Mouse (Mus musculus): ENCODE results near the gene Timd2. TPM values are rescaled to one million over a fixed set of nuclear protein-coding genes. Genes with fewer than 3 reads are reported as not detected.
"Not testable (repeated sequence)": the region's sequence is repeated elsewhere in the genome, so short reads cannot be mapped to it uniquely, and the experiment has no call there.

Timd2 gene
- polyA plus RNA-seq, 1 experiment from 2014 or later: not detected

GRCm38 (mm10) chr11:46652476-46652875 is 54.4 kb downstream of the Timd2 start:
- Histone ChIP-seq H3K9ac (replicated peaks) (no peak overlapping the region), H3K4me3 (replicated peaks) (no peak overlapping the region), H3K4me1 (no peaks in the 10 kb centered on the region), H3K4me2 (no peak overlapping the region), H3K9me3 (replicated peaks) (no peaks in the 10 kb centered on the region), H3K27me3 (replicated peaks) (no peaks in the 10 kb centered on the region), H3K36me3 (no peaks in the 10 kb centered on the region), H3K27ac (replicated peaks) (no peak overlapping the region)
- 94% methylated on average over 3 of the region's 3 CpGs for WGBS
- no peak for ATAC-seq (ENCODE audit: low FRiP score)

- H3K4me2 ChIP-seq; H3K27me3 ChIP-seq (replicated peaks); H3K9ac ChIP-seq (replicated peaks); ATAC-seq (ENCODE audit: low FRiP score); H3K4me3 ChIP-seq (replicated peaks); H3K27ac ChIP-seq (replicated peaks); H3K36me3 ChIP-seq; H3K4me1 ChIP-seq; H3K9me3 ChIP-seq (replicated peaks): not testable (repeated sequence)
- 76% methylated on average over 3 of the region's 3 CpGs for WGBS
These were observed 57.2 kb downstream of the Timd2 start for GRCm38 (mm10) chr11:46649655-46650054.

- Histone ChIP-seq H3K27ac (replicated peaks) (no peak overlapping the region), H3K27me3 (replicated peaks) (no peaks in the 10 kb centered on the region), H3K4me2 (no peak overlapping the region), H3K36me3 (no peaks in the 10 kb centered on the region), H3K4me1 (no peaks in the 10 kb centered on the region), H3K9me3 (replicated peaks) (no peaks in the 10 kb centered on the region), H3K9ac (replicated peaks) (no peak overlapping the region), H3K4me3 (replicated peaks) (no peak overlapping the region)
- ATAC-seq (ENCODE audit: low FRiP score): no peak
- WGBS: 91% methylated on average over 1 of the region's 1 CpGs
These were observed 62.0 kb downstream of the Timd2 start for GRCm38 (mm10) chr11:46644824-46645223.

- no peak overlapping the region for H3K4me3 ChIP-seq (replicated peaks)
- no peaks in the 10 kb centered on the region for H3K27me3 ChIP-seq (replicated peaks)
- H3K4me2 ChIP-seq: no peak overlapping the region
- H3K9ac ChIP-seq (replicated peaks): no peak overlapping the region
- no peak for ATAC-seq (ENCODE audit: low FRiP score)
- H3K36me3 ChIP-seq: no peaks in the 10 kb centered on the region
- no peak overlapping the region for H3K27ac ChIP-seq (replicated peaks)
- no peaks in the 10 kb centered on the region for H3K9me3 ChIP-seq (replicated peaks)
- no peaks in the 10 kb centered on the region for H3K4me1 ChIP-seq
- 87% methylated on average over 3 of the region's 3 CpGs for WGBS
These were observed 70.3 kb downstream of the Timd2 start for GRCm38 (mm10) chr11:46636568-46636967.

GRCm38 (mm10) chr11:46635516-46635915 is 71.3 kb downstream of the Timd2 start:
- H3K9ac ChIP-seq (replicated peaks); H3K4me3 ChIP-seq (replicated peaks); H3K9me3 ChIP-seq (replicated peaks); H3K4me1 ChIP-seq; ATAC-seq (ENCODE audit: low FRiP score); H3K4me2 ChIP-seq; H3K27ac ChIP-seq (replicated peaks); H3K27me3 ChIP-seq (replicated peaks); H3K36me3 ChIP-seq: not testable (repeated sequence)
- 84% methylated on average over 4 of the region's 4 CpGs for WGBS

GRCm38 (mm10) chr11:46631635-46632034 is 75.2 kb downstream of the Timd2 start:
- Histone ChIP-seq H3K4me1 (no peaks in the 10 kb centered on the region), H3K27me3 (replicated peaks) (no peaks in the 10 kb centered on the region), H3K27ac (replicated peaks) (no peak overlapping the region), H3K9me3 (replicated peaks) (no peaks in the 10 kb centered on the region), H3K36me3 (no peaks in the 10 kb centered on the region), H3K4me3 (replicated peaks) (no peak overlapping the region), H3K4me2 (no peak overlapping the region; the same call in 1 of the 2 replicates), H3K9ac (replicated peaks) (no peak overlapping the region)
- 0 out of 2 replicates have a peak, but pooled peaks have one; percentile 45 for ATAC-seq (ENCODE audit: low FRiP score)
- WGBS: 28% methylated on average over 3 of the region's 3 CpGs

DNA sequence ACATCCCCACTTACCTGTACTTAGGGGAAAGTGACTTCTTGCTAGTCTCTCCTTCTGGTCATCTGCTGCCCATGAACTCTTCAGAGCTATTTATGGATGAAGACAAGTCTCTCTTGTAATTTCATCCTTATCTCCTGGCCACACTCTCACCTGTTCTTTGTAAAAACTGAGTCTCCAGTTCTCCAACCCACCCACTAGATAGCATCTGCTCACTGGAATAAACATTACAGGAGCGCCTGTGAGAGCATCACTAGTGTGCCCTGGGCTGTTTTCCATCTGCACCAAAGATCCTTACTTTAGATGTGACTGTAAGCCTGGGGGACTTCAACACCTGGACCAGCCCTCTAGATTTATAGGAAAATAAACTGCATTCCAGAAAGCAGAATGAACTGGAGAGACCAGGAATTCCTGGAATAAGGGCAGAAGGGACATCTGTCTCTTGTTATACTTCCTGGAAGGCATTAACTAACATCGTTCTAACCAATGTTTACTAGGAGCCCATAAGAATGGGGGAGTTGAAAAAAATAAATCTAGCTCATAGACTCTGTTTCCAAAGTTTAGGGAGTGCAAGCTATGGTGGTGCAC is 77.6 kb downstream of the Timd2 start, which contains the start of gene Dppa1:
Gene Dppa1, minus strand, starts transcription at position 51 of the 585 bp plus-strand sequence.
- Histone ChIP-seq H3K9me3 (replicated peaks) (no peaks in the 10 kb centered on the region), H3K4me3 (replicated peaks) (no peak within 1 kb of the TSS), H3K4me1 (no peaks in the 10 kb centered on the region), H3K27ac (replicated peaks) (no peak within 1 kb of the TSS), H3K4me2 (no peak within 1 kb of the TSS), H3K36me3 (no peaks in the 10 kb centered on the region), H3K27me3 (replicated peaks) (no peaks in the 10 kb centered on the region), H3K9ac (replicated peaks) (no peak within 1 kb of the TSS)
- WGBS: 82% methylated on average over 2 of the region's 2 CpGs
- ATAC-seq (ENCODE audit: low FRiP score): no peak

GRCm38 (mm10) chr11:46620414-46621168 is 86.3 kb downstream of the Timd2 start:
- Histone ChIP-seq H3K4me1 (no peaks in the 10 kb centered on the region), H3K27ac (replicated peaks) (no peak overlapping the region), H3K27me3 (replicated peaks) (no peaks in the 10 kb centered on the region), H3K4me2 (no peak overlapping the region), H3K9ac (replicated peaks) (no peak overlapping the region), H3K4me3 (replicated peaks) (no peak overlapping the region), H3K36me3 (no peaks in the 10 kb centered on the region), H3K9me3 (replicated peaks) (no peaks in the 10 kb centered on the region)
- ATAC-seq (ENCODE audit: low FRiP score): no peak
- WGBS: 72% methylated on average over 7 of the region's 7 CpGs

DNA sequence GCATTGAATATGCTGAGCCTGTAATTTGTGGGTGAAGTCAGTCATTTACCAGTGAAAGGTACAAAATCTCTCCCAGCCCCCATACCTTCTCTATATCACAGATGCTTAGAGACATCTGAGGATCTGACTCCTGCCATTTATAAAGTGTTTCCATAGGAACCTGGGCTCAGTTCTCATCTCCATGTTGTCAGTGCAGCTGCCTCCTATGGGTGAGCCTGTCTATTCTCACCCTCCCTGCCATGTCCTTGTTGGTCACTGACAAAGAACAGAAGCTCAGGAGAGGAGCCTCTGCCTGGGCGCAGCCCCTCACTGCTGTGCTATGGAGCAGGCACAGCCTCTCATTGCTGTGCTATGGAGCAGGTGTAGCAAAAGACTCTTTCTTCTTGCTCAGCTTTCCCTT is 86.9 kb downstream of the Timd2 start:
- Histone ChIP-seq H3K9me3 (replicated peaks) (no peaks in the 10 kb centered on the region), H3K4me1 (no peaks in the 10 kb centered on the region), H3K27me3 (replicated peaks) (no peaks in the 10 kb centered on the region), H3K27ac (replicated peaks) (no peak overlapping the region), H3K9ac (replicated peaks) (no peak overlapping the region), H3K4me3 (replicated peaks) (no peak overlapping the region), H3K4me2 (no peak overlapping the region), H3K36me3 (no peaks in the 10 kb centered on the region)
- ATAC-seq (ENCODE audit: low FRiP score): no peak
- 91% methylated on average over 1 of the region's 1 CpGs for WGBS

Other genes with a start within 250 kb of the Timd2 start
- gene Gm12169, start 182.8 kb downstream of the Timd2 start, polyA plus RNA-seq (2015; fragmentation: Nextera tagmentation; extraction: Ambion mirVana): not detected in 2 replicates
- not detected in 2 replicates for gene BC053393, start 135.5 kb downstream of the Timd2 start, polyA plus RNA-seq (2015; fragmentation: Nextera tagmentation; extraction: Ambion mirVana)
- gene Dppa1, start 77.8 kb downstream of the Timd2 start, polyA plus RNA-seq (2015; fragmentation: Nextera tagmentation; extraction: Ambion mirVana): not detected in 2 replicates
- gene Havcr1, start 28.0 kb upstream of the Timd2 start, polyA plus RNA-seq (2015; fragmentation: Nextera tagmentation; extraction: Ambion mirVana): 0.09 TPM in 1 of 2 replicates, not detected in the other
- 0.40 TPM in 1 of 2 replicates, not detected in the other for gene Timd4, start 103.7 kb upstream of the Timd2 start, polyA plus RNA-seq (2015; fragmentation: Nextera tagmentation; extraction: Ambion mirVana)

All from neural tube, embryonic 15.5 days (tissue).